Mouse (Mus musculus) ES-E14 (cell line): ENCODE measurements around the gene Rad51b. TPM values are rescaled to one million over a fixed set of nuclear protein-coding genes. Genes with fewer than 3 reads are reported as not detected.

ENCODE experiments used
- DNase-seq: peaks from one replicate; pipeline ENCODE4 v3.0.0-alpha.2; 2013; ENCODE audit warnings: low read depth, low spot score
- H3K27ac ChIP-seq: 2 replicates; pipeline ENCODE4 v1.5.1; 2012; ENCODE audit warnings: low read depth, mild to moderate bottlenecking, low read length, moderate library complexity, mixed read lengths; ENCODE audit not compliant: poor library complexity, insufficient read depth, severe bottlenecking
- H3K36me3 ChIP-seq: 2 replicates; pipeline ENCODE4 v1.6.1; 2012; ENCODE audit warnings: mild to moderate bottlenecking, low read length, moderate library complexity, mixed read lengths; ENCODE audit not compliant: control insufficient read depth, poor library complexity, insufficient read depth, severe bottlenecking
- H3K4me1 ChIP-seq, 2 experiments: fragments of 150-350 bp in 1 of 2; sonication (generic) in 1 of 2; 2 replicates each; pipeline ENCODE4 v1.6.1; 2012; ENCODE audit warnings: low read length in 2 of 2, mild to moderate bottlenecking in 1 of 2, mixed read lengths in 1 of 2; ENCODE audit not compliant: control insufficient read depth in 2 of 2, insufficient read depth in 2 of 2, poor library complexity in 1 of 2
- H3K4me3 ChIP-seq, 2 experiments: fragments of 150-350 bp in 1 of 2; sonication (generic) in 1 of 2; 2 replicates each; pipeline ENCODE4 v1.5.1; 2012; ENCODE audit warnings: low read length in 2 of 2, low read depth in 1 of 2, mild to moderate bottlenecking in 1 of 2, mixed read lengths in 1 of 2; ENCODE audit not compliant: insufficient read depth in 1 of 2, poor library complexity in 1 of 2, severe bottlenecking in 1 of 2
- H3K9ac ChIP-seq: 2 replicates; pipeline ENCODE4 v1.6.1; 2012; ENCODE audit warnings: low read depth, mild to moderate bottlenecking, low read length, mixed read lengths; ENCODE audit not compliant: poor library complexity, insufficient read depth, severe bottlenecking
- H3K9me3 ChIP-seq: fragments of 150-350 bp; sonication (generic); 2 replicates; pipeline ENCODE4 v1.6.1; 2012; ENCODE audit warnings: low read depth, mild to moderate bottlenecking, low read length; ENCODE audit not compliant: control insufficient read depth, insufficient read depth
- CHD2 ChIP-seq: IDR thresholded peaks from 2 replicates; pipeline ENCODE4 v1.6.1; 2014; ENCODE audit warnings: mild to moderate bottlenecking, low read depth, low read length, inconsistent platforms
- HCFC1 ChIP-seq: IDR thresholded peaks from 2 replicates; pipeline ENCODE4 v1.6.1; 2012; ENCODE audit warnings: low read length, inconsistent platforms, borderline replicate concordance; ENCODE audit not compliant: insufficient read depth
- MAFK ChIP-seq: IDR thresholded peaks from 2 replicates; pipeline ENCODE4 v1.6.1; 2014; ENCODE audit warnings: mild to moderate bottlenecking, low read depth, low read length, inconsistent platforms; ENCODE audit not compliant: insufficient read depth
- ZC3H11A ChIP-seq: IDR thresholded peaks from 2 replicates; pipeline ENCODE4 v1.6.1; 2012; ENCODE audit warnings: low read depth, mild to moderate bottlenecking, inconsistent platforms, low read length, borderline replicate concordance
- ZNF384 ChIP-seq: IDR thresholded peaks from 2 replicates; pipeline ENCODE4 v1.6.1; 2012; ENCODE audit warnings: low read depth, low read length, inconsistent platforms
- in situ Hi-C, 2 experiments: fragments of 600-800 bp; cut with MboI; formaldehyde crosslinking; loops; one replicate each; pipeline ENCODE4 v1.15.1; 2025; ENCODE audit warnings: low sequenced_read_pairs in 2 of 2, inconsistent platforms in 1 of 2; ENCODE audit not compliant: unreplicated experiment in 2 of 2
- total RNA-seq: library from RNA; depleted of rRNA; stranded (reverse); fragments of 300-350 nt; gene quantifications from 2 replicates; pipeline ENCODE4 v1.2.3, GENCODE M21; 2012

Gene Rad51b
- total RNA-seq, 1 experiment = 6.7 TPM

- H3K9ac ChIP-seq = no peak overlapping the region
- in situ Hi-C loops = no loop called here
- no peak overlapping the region for H3K4me3 ChIP-seq
- peaks cover 0 to 2% of the 10 kb centered on the region in 2 experiments; a peak in 1 of 4 replicates for H3K4me1 ChIP-seq
- H3K9me3 ChIP-seq = no peaks in the 10 kb centered on the region
- no peak overlapping the region for H3K27ac ChIP-seq
- TF ChIP-seq MAFK (no peak), ZC3H11A (no peak), HCFC1 (no peak), ZNF384 (no peak), CHD2 (no peak)
- H3K36me3 ChIP-seq = no peaks in the 10 kb centered on the region
- DNase-seq = no peak
Measured at GRCm38 (mm10) chr12:79719847-79720201, 422.7 kb downstream of the Rad51b start.

GRCm38 (mm10) chr12:79724875-79725274 lies 427.8 kb downstream of the Rad51b start:
- DNase-seq = no peak
- Histone ChIP-seq H3K36me3 (no peaks in the 10 kb centered on the region), H3K27ac (no peak overlapping the region), H3K4me3 (no peak overlapping the region), H3K9me3 (no peaks in the 10 kb centered on the region), H3K9ac (no peak overlapping the region), H3K4me1 (no peaks in the 10 kb centered on the region; a peak in 1 of 4 replicates)
- TF ChIP-seq ZC3H11A = no peak
- TF ChIP-seq MAFK = no peak
- no peak for TF ChIP-seq CHD2
- no peak for TF ChIP-seq ZNF384
- no peak for TF ChIP-seq HCFC1
- in situ Hi-C loops = no loop called here

GRCm38 (mm10) chr12:79725711-79726110 lies 428.6 kb downstream of the Rad51b start:
- Histone ChIP-seq H3K36me3 (no peaks in the 10 kb centered on the region), H3K9me3 (no peaks in the 10 kb centered on the region), H3K4me3 (no peak overlapping the region), H3K4me1 (no peaks in the 10 kb centered on the region; a peak in 1 of 4 replicates), H3K9ac (no peak overlapping the region), H3K27ac (no peak overlapping the region)
- no peak for TF ChIP-seq ZNF384
- TF ChIP-seq MAFK = no peak
- no peak for TF ChIP-seq HCFC1
- no peak for TF ChIP-seq CHD2
- no peak for TF ChIP-seq ZC3H11A
- in situ Hi-C loops = no loop called here
- DNase-seq = no peak

GRCm38 (mm10) chr12:79726116-79726515 lies 429.0 kb downstream of the Rad51b start:
- H3K9ac ChIP-seq = no peak overlapping the region
- H3K27ac ChIP-seq = no peak overlapping the region
- H3K4me3 ChIP-seq = no peak overlapping the region

GRCm38 (mm10) chr12:79726959-79727358 lies 429.9 kb downstream of the Rad51b start:
- Histone ChIP-seq H3K4me1 (no peaks in the 10 kb centered on the region; a peak in 1 of 4 replicates), H3K9me3 (no peaks in the 10 kb centered on the region), H3K4me3 (no peak overlapping the region), H3K36me3 (no peaks in the 10 kb centered on the region), H3K27ac (no peak overlapping the region), H3K9ac (no peak overlapping the region)
- TF ChIP-seq ZNF384 (no peak), HCFC1 (no peak), CHD2 (no peak), ZC3H11A (no peak), MAFK (no peak)
- in situ Hi-C loops = no loop called here
- DNase-seq = no peak

More at GRCm38 (mm10) chr12:79726116-79726515, 429.0 kb downstream of the Rad51b start:
- no peak for TF ChIP-seq HCFC1
- no peak for TF ChIP-seq MAFK
- no peak for TF ChIP-seq ZNF384
- no peak for TF ChIP-seq ZC3H11A
- no peak for TF ChIP-seq CHD2
- Histone ChIP-seq H3K36me3 (no peaks in the 10 kb centered on the region), H3K4me1 (no peaks in the 10 kb centered on the region; a peak in 1 of 4 replicates), H3K9me3 (no peaks in the 10 kb centered on the region)
- no peak for DNase-seq
- in situ Hi-C loops = no loop called here
